Mouse (Mus musculus) limb, embryonic 15.5 days (tissue): ENCODE results near the gene Lman2. TPM values are rescaled to one million over a fixed set of nuclear protein-coding genes. Genes with fewer than 3 reads are reported as not detected.

Experiments
- ATAC-seq: fragments of 200-750 bp; cut with Nextera tagmentation; 2 replicates; pipeline ENCODE4 v1.8.0; 2017; ENCODE audit warnings: low read depth, moderate TSS enrichment; ENCODE audit not compliant: insufficient number of reproducible peaks, low FRiP score, low TSS enrichment
- H3K27ac ChIP-seq: fragments of 300-500 bp; sonication (generic); 2 replicates; pipeline ENCODE4 v1.5.1; 2015; ENCODE audit warnings: moderate library complexity, mild to moderate bottlenecking, inconsistent platforms
- H3K27me3 ChIP-seq: fragments of 300-500 bp; sonication (generic); 2 replicates; pipeline ENCODE4 v1.6.1; 2015; ENCODE audit warnings: inconsistent platforms
- H3K36me3 ChIP-seq: fragments of 300-500 bp; sonication (generic); 2 replicates; pipeline ENCODE4 v1.6.1; 2015; ENCODE audit warnings: inconsistent platforms
- H3K4me1 ChIP-seq: fragments of 300-500 bp; sonication (generic); 2 replicates; pipeline ENCODE4 v1.6.1; 2015; ENCODE audit warnings: inconsistent platforms
- H3K4me2 ChIP-seq: fragments of 300-500 bp; sonication (generic); 2 replicates; pipeline ENCODE4 v1.6.1; 2015; ENCODE audit warnings: mild to moderate bottlenecking, inconsistent platforms
- H3K4me3 ChIP-seq: fragments of 300-500 bp; sonication (generic); 2 replicates; pipeline ENCODE4 v1.5.1; 2015; ENCODE audit warnings: mild to moderate bottlenecking, inconsistent platforms
- H3K9ac ChIP-seq: fragments of 300-500 bp; sonication (generic); 2 replicates; pipeline ENCODE4 v1.6.1; 2015; ENCODE audit warnings: inconsistent platforms
- H3K9me3 ChIP-seq: fragments of 300-500 bp; sonication (generic); 2 replicates; pipeline ENCODE4 v1.6.1; 2016; ENCODE audit warnings: inconsistent platforms
- WGBS: fragments of 180-500 bp; shearing (Covaris S2); methylation state at CpG from one replicate; pipeline ENCODE4 v1.1.7; 2015; 5-methylcytosine and 5-hydroxymethylcytosine counted together
- polyA plus RNA-seq: library from polyadenylated mRNA; unstranded; fragments of >200 nt; fragmentation: Nextera tagmentation; extraction: Ambion mirVana; gene quantifications from 2 replicates; pipeline ENCODE4 v1.2.1, GENCODE M21; 2015

Gene Lman2
- polyA plus RNA-seq, 1 experiment from 2014 or later, result 104 TPM

GRCm38 (mm10) chr13:55398088-55398487 lies 35.5 kb upstream of the Lman2 start, which contains the start of gene Slc34a1:
Slc34a1 (plus strand) TSS chr13:55398187.
- H3K9ac ChIP-seq, result no peak within 1 kb of the TSS
- 83% methylated on average over 1 of the region's 1 CpGs for WGBS
- no peaks in the 10 kb centered on the region for H3K4me1 ChIP-seq
- no peaks in the 10 kb centered on the region for H3K9me3 ChIP-seq
- H3K27ac ChIP-seq, result no peak within 1 kb of the TSS
- H3K36me3 ChIP-seq, result no peaks in the 10 kb centered on the region
- no peak within 1 kb of the TSS for H3K4me2 ChIP-seq
- ATAC-seq, result no peak
- no peak within 1 kb of the TSS for H3K4me3 ChIP-seq
- H3K27me3 ChIP-seq, result peaks cover 3% of the 10 kb centered on the region; the same call in 1 of the 2 replicates

- H3K36me3 ChIP-seq, result no peaks in the 10 kb centered on the region
- H3K27ac ChIP-seq, result no peak overlapping the region
- no peak for ATAC-seq
- WGBS, result 66% methylated on average over 4 of the region's 4 CpGs
- H3K27me3 ChIP-seq, result no peaks in the 10 kb centered on the region; the same call in 1 of the 2 replicates
- no peak overlapping the region for H3K4me3 ChIP-seq
- no peak overlapping the region for H3K9ac ChIP-seq
- H3K4me2 ChIP-seq, result no peak overlapping the region
- H3K9me3 ChIP-seq, result no peaks in the 10 kb centered on the region
- H3K4me1 ChIP-seq, result no peaks in the 10 kb centered on the region
Observed at GRCm38 (mm10) chr13:55392933-55393332, 30.4 kb upstream of the Lman2 start.

- Histone ChIP-seq H3K36me3 (no peaks in the 10 kb centered on the region), H3K27ac (no peak overlapping the region), H3K9ac (no peak overlapping the region), H3K4me1 (no peaks in the 10 kb centered on the region), H3K9me3 (no peaks in the 10 kb centered on the region), H3K4me2 (no peak overlapping the region), H3K27me3 (no peaks in the 10 kb centered on the region; the same call in 1 of the 2 replicates), H3K4me3 (no peak overlapping the region)
- ATAC-seq, result no peak
- 75% methylated on average over 1 of the region's 1 CpGs for WGBS
Observed at GRCm38 (mm10) chr13:55391626-55392029, 29.0 kb upstream of the Lman2 start.

GRCm38 (mm10) chr13:55390644-55391043 lies 28.1 kb upstream of the Lman2 start:
- H3K4me1 ChIP-seq, result no peaks in the 10 kb centered on the region
- H3K27me3 ChIP-seq, result no peaks in the 10 kb centered on the region
- 78% methylated on average over 3 of the region's 3 CpGs for WGBS
- no peak overlapping the region for H3K27ac ChIP-seq
- H3K9ac ChIP-seq, result no peak overlapping the region
- no peaks in the 10 kb centered on the region for H3K9me3 ChIP-seq
- ATAC-seq, result no peak
- H3K4me3 ChIP-seq, result no peak overlapping the region
- H3K36me3 ChIP-seq, result no peaks in the 10 kb centered on the region
- no peak overlapping the region for H3K4me2 ChIP-seq

- Histone ChIP-seq H3K36me3 (no peaks in the 10 kb centered on the region), H3K27me3 (peaks cover 47% of the 10 kb centered on the region), H3K9me3 (no peaks in the 10 kb centered on the region), H3K4me2 (no peak overlapping the region), H3K9ac (no peak overlapping the region), H3K4me1 (peaks cover 9% of the 10 kb centered on the region; the same call in 1 of the 2 replicates), H3K27ac (no peak overlapping the region), H3K4me3 (no peak overlapping the region)
- no peak for ATAC-seq
- 78% methylated on average over 4 of the region's 4 CpGs for WGBS
Observed at GRCm38 (mm10) chr13:55381790-55382189, 19.2 kb upstream of the Lman2 start.

GRCm38 (mm10) chr13:55378907-55379580 lies 16.5 kb upstream of the Lman2 start:
- Histone ChIP-seq H3K9ac (no peak overlapping the region), H3K27ac (no peak overlapping the region), H3K4me1 (peaks cover 11% of the 10 kb centered on the region; the same call in 1 of the 2 replicates), H3K36me3 (no peaks in the 10 kb centered on the region), H3K9me3 (no peaks in the 10 kb centered on the region), H3K4me3 (peak overlapping the region; percentile 8; the same call in 1 of the 2 replicates), H3K27me3 (peaks cover 47% of the 10 kb centered on the region), H3K4me2 (peak overlapping the region; percentile 29)
- 7% methylated on average over 32 of the region's 32 CpGs for WGBS
- ATAC-seq, result no peak

- WGBS, result 63% methylated on average over 2 of the region's 2 CpGs
- Histone ChIP-seq H3K4me2 (no peak overlapping the region), H3K27ac (no peak overlapping the region), H3K27me3 (peaks cover 53% of the 10 kb centered on the region), H3K36me3 (no peaks in the 10 kb centered on the region), H3K4me3 (no peak overlapping the region), H3K4me1 (peaks cover 11% of the 10 kb centered on the region; the same call in 1 of the 2 replicates), H3K9ac (no peak overlapping the region), H3K9me3 (no peaks in the 10 kb centered on the region)
- ATAC-seq, result no peak
Observed at GRCm38 (mm10) chr13:55375877-55376276, 13.3 kb upstream of the Lman2 start.

GRCm38 (mm10) chr13:55374206-55374924 lies 11.8 kb upstream of the Lman2 start:
- Histone ChIP-seq H3K9me3 (no peaks in the 10 kb centered on the region), H3K4me3 (no peak overlapping the region), H3K36me3 (no peaks in the 10 kb centered on the region), H3K27ac (no peak overlapping the region), H3K27me3 (peaks cover 44% of the 10 kb centered on the region), H3K9ac (no peak overlapping the region), H3K4me1 (peaks cover 9% of the 10 kb centered on the region; the same call in 1 of the 2 replicates), H3K4me2 (no peak overlapping the region)
- no peak for ATAC-seq
- 59% methylated on average over 6 of the region's 6 CpGs for WGBS

- peaks cover 2% of the 10 kb centered on the region; the same call in 1 of the 2 replicates for H3K4me1 ChIP-seq
- no peak overlapping the region for H3K4me2 ChIP-seq
- H3K4me3 ChIP-seq, result no peak overlapping the region
- H3K27me3 ChIP-seq, result peaks cover 22% of the 10 kb centered on the region
- H3K9ac ChIP-seq, result no peak overlapping the region
- peak; percentile 32; the same call in 1 of the 2 replicates for ATAC-seq
- no peak overlapping the region for H3K27ac ChIP-seq
- no peaks in the 10 kb centered on the region for H3K9me3 ChIP-seq
- H3K36me3 ChIP-seq, result no peaks in the 10 kb centered on the region
- WGBS, result 55% methylated on average over 5 of the region's 5 CpGs
Observed at GRCm38 (mm10) chr13:55371740-55372139, 9.2 kb upstream of the Lman2 start.

- Histone ChIP-seq H3K27ac (no peak overlapping the region), H3K4me3 (no peak overlapping the region), H3K4me1 (peaks cover 2% of the 10 kb centered on the region; the same call in 1 of the 2 replicates), H3K9ac (no peak overlapping the region), H3K4me2 (no peak overlapping the region), H3K27me3 (peaks cover 22% of the 10 kb centered on the region), H3K9me3 (no peaks in the 10 kb centered on the region), H3K36me3 (no peaks in the 10 kb centered on the region)
- peak; percentile 59; the same call in 1 of the 2 replicates for ATAC-seq
- WGBS, result 66% methylated on average over 8 of the region's 8 CpGs
Observed at GRCm38 (mm10) chr13:55371007-55371681, 8.6 kb upstream of the Lman2 start.

- H3K9me3 ChIP-seq, result no peaks in the 10 kb centered on the region
- 65% methylated on average over 3 of the region's 3 CpGs for WGBS
- no peaks in the 10 kb centered on the region for H3K36me3 ChIP-seq
- H3K27ac ChIP-seq, result no peak overlapping the region
- no peak overlapping the region for H3K4me3 ChIP-seq
- no peaks in the 10 kb centered on the region; the same call in 1 of the 2 replicates for H3K4me1 ChIP-seq
- no peak overlapping the region for H3K4me2 ChIP-seq
- no peak overlapping the region for H3K9ac ChIP-seq
- no peak for ATAC-seq
- H3K27me3 ChIP-seq, result peaks cover 22% of the 10 kb centered on the region
Observed at GRCm38 (mm10) chr13:55370234-55370633, 7.7 kb upstream of the Lman2 start.
